Mouse (Mus musculus) lung, postnatal 0 days (tissue): ENCODE measurements around the gene Pax8.

ENCODE experiments used
- CTCF ChIP-seq: IDR thresholded peaks from 2 replicates; pipeline ENCODE4 v1.5.1; 2016; ENCODE audit warnings: antibody characterized with exemption, mild to moderate bottlenecking
- EP300 ChIP-seq: IDR thresholded peaks from 2 replicates; pipeline ENCODE4 v1.6.1; 2016; ENCODE audit warnings: antibody characterized with exemption, mild to moderate bottlenecking, control low read depth

DNA sequence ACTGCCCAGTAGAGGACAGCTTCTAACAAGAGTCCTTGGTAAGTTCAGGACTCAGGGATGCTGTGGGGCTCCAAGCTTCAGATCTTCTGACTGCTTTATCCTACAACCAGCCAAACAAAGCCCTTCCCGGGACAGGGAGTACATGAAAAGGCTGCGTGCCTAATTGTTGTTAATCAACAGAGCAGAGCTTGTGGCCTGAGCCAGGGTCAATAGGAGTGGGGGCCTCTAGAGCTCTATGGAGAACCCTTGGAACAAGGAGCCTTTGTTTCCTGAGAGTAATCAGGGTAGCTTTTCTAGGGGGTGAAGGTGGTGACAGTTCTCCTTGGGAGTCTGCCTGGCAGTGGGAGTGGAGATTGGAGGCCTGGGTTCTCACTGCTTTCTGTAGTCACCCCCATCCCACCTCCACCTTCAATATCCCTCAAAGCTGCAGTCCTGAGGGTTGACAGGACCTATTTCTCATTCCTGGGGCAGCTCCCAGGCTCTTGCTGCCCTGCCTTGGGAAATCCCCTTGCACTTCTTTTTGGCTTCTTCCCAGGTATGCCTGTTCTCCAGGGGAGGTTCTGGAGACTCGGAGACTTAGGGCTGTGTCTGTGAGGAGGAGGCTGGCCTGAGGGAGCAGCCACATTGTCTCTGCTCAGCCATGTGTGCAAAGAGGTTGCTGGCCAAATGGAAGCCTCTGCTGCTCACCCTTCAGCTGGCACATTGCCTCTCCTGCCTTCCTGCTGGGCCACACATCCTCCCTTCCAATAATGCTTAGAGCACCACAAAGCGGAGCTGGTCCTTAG, 67.5 kb downstream of the Pax8 start:
- no peak for TF ChIP-seq EP300
- no peak for TF ChIP-seq CTCF
